Mouse (Mus musculus) spleen, adult 2 months (tissue): ENCODE results near the gene Lrrc52.

Source experiments
- CTCF ChIP-seq: fragments of 200-500 bp; IDR thresholded peaks from 2 replicates; pipeline ENCODE4 v1.5.1; 2011; ENCODE audit warnings: mild to moderate bottlenecking, inconsistent platforms; ENCODE audit not compliant: insufficient read depth, insufficient read length, insufficient replicate concordance; ENCODE audit errors: extremely low read depth
- POLR2A ChIP-seq: fragments of 200-500 bp; IDR thresholded peaks from 2 replicates; pipeline ENCODE4 v1.6.1; 2011; ENCODE audit warnings: low read depth, low read length, inconsistent platforms

GRCm38 (mm10) chr1:167414846-167415245 is 51.7 kb downstream of the Lrrc52 start:
- TF ChIP-seq POLR2A (no peak), CTCF (peak; percentile 57; the same call in 1 of the 2 replicates)
